ENCODE assay signal across 9 mouse cellular contexts in the genomic region with DNA sequence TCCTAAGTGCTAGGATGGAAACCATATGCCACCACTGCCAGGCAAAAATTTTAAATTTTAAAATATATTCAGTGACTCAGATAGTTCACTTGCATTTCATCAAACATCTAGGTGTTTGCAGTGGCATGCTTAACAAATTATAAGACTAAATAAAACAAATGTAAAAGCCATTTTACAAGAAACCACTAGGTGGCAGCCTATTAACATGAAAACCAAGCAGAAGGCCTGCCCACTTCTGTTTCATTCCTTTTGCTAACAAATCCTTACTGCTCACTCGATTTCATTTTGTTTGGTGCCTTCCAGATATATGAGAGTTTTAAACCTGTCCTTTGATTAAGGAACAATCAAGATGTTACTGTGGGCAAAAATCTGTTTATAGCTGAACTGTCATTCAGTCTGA. TPM values are rescaled to one million over a fixed set of nuclear protein-coding genes. Genes with fewer than 3 reads are reported as not detected.
A peak's percentile ranks its signal among the peaks of the same experiment; 100 is the strongest.
DNase-seq lines count a peak whose midpoint lies in the region; ATAC-seq and TF ChIP-seq lines count a peak whose summit lies in the region.
"Had no signal": no experiment of that assay in that cellular context is flagged by ENCODE, and none has a peak within 500 bp of the region (broad histone marks: within the 10 kb centered on the region; RNA-seq: fewer than 3 reads in every experiment).

No protein-coding gene starts in this region.

- H3K9ac ChIP-seq in forebrain, postnatal 0 days, result no peak overlapping the region
- H3K9ac ChIP-seq in forebrain, embryonic 15.5 days (replicated peaks), result no peak overlapping the region
- no peak overlapping the region for H3K9ac ChIP-seq in liver, embryonic 14.5 days (replicated peaks)

- peak; percentile 16; the same call in 1 of the 2 replicates for ATAC-seq in forebrain, postnatal 0 days
- no peak for ATAC-seq in forebrain, embryonic 15.5 days (replicated peaks)
- ATAC-seq in liver, embryonic 14.5 days (ENCODE audit: insufficient read depth), result no peak
- ATAC-seq in megakaryocyte progenitor cell, adult 5-6 weeks (replicated peaks; ENCODE audit: poor library complexity), result peak; percentile 37; the same call in 1 of the 2 replicates
- ATAC-seq in erythroid progenitor cell, adult 5-6 weeks (replicated peaks; ENCODE audit: low FRiP score, poor library complexity, severe bottlenecking), result no peak

- DNase-seq in forebrain, postnatal 0 days, result peak; percentile 76
- DNase-seq in liver, embryonic 14.5 days (ENCODE audit: low read depth in 3 of 3, low spot score in 3 of 3), result peak in 1 of 3 experiments; percentile 14
- DNase-seq in liver (no peak), NIH3T3 (ENCODE audit: low read depth) (peak; percentile 81)
- DNase-seq in ovary, postnatal 14 days (ENCODE audit: low spot score), result no peak

- no peak for TF ChIP-seq EP300 in liver, embryonic 14.5 days (IDR thresholded peaks at IDR 0.05; ENCODE audit: low read depth)

- WGBS in forebrain, postnatal 0 days, result 0% methylated on average over 1 of the region's 1 CpGs
- 0% methylated on average over 1 of the region's 1 CpGs for WGBS in forebrain, embryonic 15.5 days
- 2% methylated on average over 1 of the region's 1 CpGs for WGBS in liver, embryonic 14.5 days (ENCODE audit: insufficient replicate concordance)

- H3K36me3 ChIP-seq in forebrain, postnatal 0 days (ENCODE audit: insufficient read depth), result no peaks in the 10 kb centered on the region
- H3K36me3 ChIP-seq in forebrain, embryonic 15.5 days, result no peaks in the 10 kb centered on the region
- H3K36me3 ChIP-seq in liver, embryonic 14.5 days (replicated peaks; ENCODE audit: control insufficient read depth, insufficient read depth, low read depth), result no peaks in the 10 kb centered on the region

- TF ChIP-seq CTCF in forebrain, postnatal 0 days (IDR thresholded peaks at IDR 0.05; ENCODE audit: low read depth), result peak; percentile 81
- TF ChIP-seq CTCF in liver, embryonic 14.5 days (IDR thresholded peaks at IDR 0.05; ENCODE audit: low read depth), result peak; percentile 63; the same call in 1 of the 2 replicates

- no peak overlapping the region for H3K27ac ChIP-seq in forebrain, postnatal 0 days (ENCODE audit: low read depth, low read length)
- H3K27ac ChIP-seq in forebrain, embryonic 15.5 days (replicated peaks), result no peak overlapping the region
- H3K27ac ChIP-seq in liver, embryonic 14.5 days, result no peak overlapping the region

- H3K4me1 ChIP-seq in forebrain, postnatal 0 days (ENCODE audit: insufficient read depth), result 0 out of 2 replicates have a peak, but pooled peaks cover 2% of the 10 kb centered on the region
- peaks cover 8% of the 10 kb centered on the region for H3K4me1 ChIP-seq in forebrain, embryonic 15.5 days
- peaks cover 0 to 4% of the 10 kb centered on the region in 2 experiments; a peak in 3 of 4 replicates for H3K4me1 ChIP-seq in liver, embryonic 14.5 days (replicated peaks; ENCODE audit: control insufficient read depth in 2 of 2, insufficient read depth in 2 of 2, low read length in 1 of 2)

- H3K4me2 ChIP-seq in forebrain, postnatal 0 days (ENCODE audit: low read depth), result no peak overlapping the region
- H3K4me2 ChIP-seq in forebrain, embryonic 15.5 days (replicated peaks), result no peak overlapping the region
- no peak overlapping the region for H3K4me2 ChIP-seq in liver, embryonic 14.5 days (ENCODE audit: low read depth)

- no peaks in the 10 kb centered on the region for H3K27me3 ChIP-seq in forebrain, postnatal 0 days (ENCODE audit: insufficient read depth, low read length)
- H3K27me3 ChIP-seq in forebrain, embryonic 15.5 days, result no peaks in the 10 kb centered on the region
- H3K27me3 ChIP-seq in liver, embryonic 14.5 days (ENCODE audit: control insufficient read depth, insufficient read depth, low read length), result no peaks in the 10 kb centered on the region

- H3K9me3 ChIP-seq in forebrain, postnatal 0 days (ENCODE audit: low read length), result no peaks in the 10 kb centered on the region
- H3K9me3 ChIP-seq in forebrain, embryonic 15.5 days, result no peaks in the 10 kb centered on the region
- no peaks in the 10 kb centered on the region for H3K9me3 ChIP-seq in liver, embryonic 14.5 days (ENCODE audit: control insufficient read depth, low read length)

- no peak overlapping the region for H3K4me3 ChIP-seq in forebrain, postnatal 0 days (ENCODE audit: low read depth, low read length)
- no peak overlapping the region for H3K4me3 ChIP-seq in forebrain, embryonic 15.5 days
- no peak overlapping the region for H3K4me3 ChIP-seq in liver, embryonic 14.5 days (ENCODE audit: insufficient read depth in 1 of 2, low read depth in 2 of 2, low read length in 2 of 2)
- H3K4me3 ChIP-seq: myocyte had no signal

RNA-seq across cellular contexts. Expression of a gene that starts 4.4 kb away (rescaled TPM):
- 2.3 and 2.8 TPM in 2 replicates for total RNA-seq in forebrain, postnatal 0 days (2014; rRNA removed)
- polyA plus RNA-seq in forebrain, postnatal 0 days (2015; fragmentation: Nextera tagmentation; extraction: Ambion mirVana), result 1.1 and 2.0 TPM in 2 replicates
- polyA plus RNA-seq in forebrain, embryonic 15.5 days (2015; fragmentation: Nextera tagmentation; extraction: Ambion mirVana), result 6.7 and 8.0 TPM in 2 replicates
- 4.3 and 6.8 TPM in 2 replicates for polyA plus RNA-seq in liver, embryonic 14.5 days (2012; rRNA removed)
- 6.8 and 7.0 TPM in 2 replicates for polyA plus RNA-seq in liver, embryonic 14.5 days (2014; fragmentation: Nextera tagmentation; extraction: Ambion mirVana)
- total RNA-seq in megakaryocyte progenitor cell, adult 5-6 weeks (2015), result 22.0 and 22.4 TPM in 2 replicates
- total RNA-seq in megakaryocyte progenitor cell, adult 5-6 weeks (2017), result 30.1 and 30.4 TPM in 2 replicates
- total RNA-seq in erythroid progenitor cell, adult 5-6 weeks (2015; ENCODE audit: low replicate concordance), result 24.3 and 31.7 TPM in 2 replicates
- 51.3 and 51.6 TPM in 2 replicates for total RNA-seq in erythroid progenitor cell, adult 5-6 weeks (2017; ENCODE audit: low replicate concordance)

RNA-seq across cellular contexts. Expression of a gene that starts 51.9 kb away (rescaled TPM):
- total RNA-seq in forebrain, postnatal 0 days (2014; rRNA removed), result 9.6 and 12.0 TPM in 2 replicates
- 4.3 and 5.3 TPM in 2 replicates for polyA plus RNA-seq in forebrain, postnatal 0 days (2015; fragmentation: Nextera tagmentation; extraction: Ambion mirVana)
- 7.8 and 8.0 TPM in 2 replicates for polyA plus RNA-seq in forebrain, embryonic 15.5 days (2015; fragmentation: Nextera tagmentation; extraction: Ambion mirVana)
- polyA plus RNA-seq in liver, embryonic 14.5 days (2012; rRNA removed), result 0.79 and 0.88 TPM in 2 replicates
- polyA plus RNA-seq in liver, embryonic 14.5 days (2014; fragmentation: Nextera tagmentation; extraction: Ambion mirVana), result 0.43 and 0.56 TPM in 2 replicates
- total RNA-seq in megakaryocyte progenitor cell, adult 5-6 weeks (2015), result 6.6 and 6.9 TPM in 2 replicates
- total RNA-seq in megakaryocyte progenitor cell, adult 5-6 weeks (2017), result 26.3 and 26.4 TPM in 2 replicates
- total RNA-seq in erythroid progenitor cell, adult 5-6 weeks (2015; ENCODE audit: low replicate concordance), result 0.36 TPM in 1 of 2 replicates, not detected in the other
- total RNA-seq in erythroid progenitor cell, adult 5-6 weeks (2017; ENCODE audit: low replicate concordance), result 2.8 and 3.6 TPM in 2 replicates

RNA-seq across cellular contexts. Expression of a gene that starts 55.5 kb away (rescaled TPM):
- 0.23 and 0.43 TPM in 2 replicates for total RNA-seq in forebrain, postnatal 0 days (2014; rRNA removed)
- 0.11 TPM in 1 of 2 replicates, not detected in the other for polyA plus RNA-seq in forebrain, postnatal 0 days (2015; fragmentation: Nextera tagmentation; extraction: Ambion mirVana)
- polyA plus RNA-seq in forebrain, embryonic 15.5 days (2015; fragmentation: Nextera tagmentation; extraction: Ambion mirVana), result 0.05 and 0.10 TPM in 2 replicates
- polyA plus RNA-seq in liver, embryonic 14.5 days (2012; rRNA removed), result 0.02 and 0.03 TPM in 2 replicates
- polyA plus RNA-seq in liver, embryonic 14.5 days (2014; fragmentation: Nextera tagmentation; extraction: Ambion mirVana), result 0.03 and 0.05 TPM in 2 replicates
- 0.20 TPM in 1 of 2 replicates, not detected in the other for total RNA-seq in megakaryocyte progenitor cell, adult 5-6 weeks (2015)
- 0.41 and 0.42 TPM in 2 replicates for total RNA-seq in megakaryocyte progenitor cell, adult 5-6 weeks (2017)
- total RNA-seq in erythroid progenitor cell, adult 5-6 weeks (2015; ENCODE audit: low replicate concordance), result 1.7 TPM in 1 of 2 replicates, not detected in the other
- total RNA-seq in erythroid progenitor cell, adult 5-6 weeks (2017; ENCODE audit: low replicate concordance), result 0.64 and 0.83 TPM in 2 replicates
- polyA plus RNA-seq: myocyte had no signal

Comparison
In these comparisons a context has a peak if more than half of its experiments do, and no peak if none do; other contexts are left out.
1. ATAC-seq: peak in forebrain, postnatal 0 days (single experiment) and megakaryocyte progenitor cell, adult 5-6 weeks (single experiment); none in forebrain, embryonic 15.5 days (single experiment), liver, embryonic 14.5 days (single experiment) and erythroid progenitor cell, adult 5-6 weeks (single experiment).
2. DNase-seq: peak in forebrain, postnatal 0 days (single experiment) and NIH3T3 (single experiment); none in liver (single experiment) and ovary, postnatal 14 days (single experiment).